Mouse (Mus musculus) MEL (cell line): ENCODE data around the gene Pias3. TPM values are rescaled to one million over a fixed set of nuclear protein-coding genes. Genes with fewer than 3 reads are reported as not detected.
A peak's percentile ranks its signal among the peaks of the same experiment; 100 is the strongest.

Experiments
- DNase-seq: peaks from one replicate; pipeline ENCODE4 v3.0.0; 2011; ENCODE audit warnings: low read depth, low spot score
- H3K27ac ChIP-seq: 2 replicates; pipeline ENCODE4 v1.5.1; 2012; ENCODE audit warnings: low read depth, mild to moderate bottlenecking, control low read depth, low read length, moderate library complexity; ENCODE audit not compliant: control insufficient read depth
- H3K27me3 ChIP-seq, 2 experiments: fragments of 150-350 bp in 1 of 2; sonication (generic) in 1 of 2; 2 replicates each; pipeline ENCODE4 v1.6.1; 2012; ENCODE audit warnings: low read length in 2 of 2, mild to moderate bottlenecking in 2 of 2, improper control_type of control experiment in 1 of 2, moderate library complexity in 1 of 2; ENCODE audit not compliant: insufficient read depth in 2 of 2, control insufficient read depth in 1 of 2
- H3K36me3 ChIP-seq, 2 experiments: 2 replicates each; pipeline ENCODE4 v1.6.1; 2012 to 2014; ENCODE audit warnings: low read length in 2 of 2, improper control_type of control experiment in 1 of 2, inconsistent platforms in 1 of 2, mild to moderate bottlenecking in 1 of 2; ENCODE audit not compliant: insufficient read depth in 2 of 2, control insufficient read depth in 1 of 2
- H3K4me1 ChIP-seq, 2 experiments: fragments of 150-350 bp in 1 of 2; sonication (generic) in 1 of 2; 2 replicates each; pipeline ENCODE4 v1.6.1; 2012; ENCODE audit warnings: low read length in 2 of 2, improper control_type of control experiment in 1 of 2, mild to moderate bottlenecking in 1 of 2; ENCODE audit not compliant: insufficient read depth in 2 of 2, control insufficient read depth in 1 of 2
- H3K4me3 ChIP-seq, 2 experiments: fragments of 150-350 bp in 1 of 2; sonication (generic) in 1 of 2; 2 replicates each; pipeline ENCODE4 v1.5.1; 2012; ENCODE audit warnings: low read depth in 2 of 2, low read length in 2 of 2, mild to moderate bottlenecking in 2 of 2, moderate library complexity in 2 of 2, control low read depth in 1 of 2, improper control_type of control experiment in 1 of 2; ENCODE audit not compliant: control insufficient read depth in 1 of 2, insufficient read depth in 1 of 2
- H3K79me2 ChIP-seq: 2 replicates; pipeline ENCODE4 v1.6.1; 2012; ENCODE audit warnings: mild to moderate bottlenecking, low read length, moderate library complexity; ENCODE audit not compliant: control insufficient read depth, poor library complexity, insufficient read depth
- H3K9ac ChIP-seq: 2 replicates; pipeline ENCODE4 v1.6.1; 2012; ENCODE audit warnings: low read depth, mild to moderate bottlenecking, control low read depth, low read length, moderate library complexity; ENCODE audit not compliant: control insufficient read depth, poor library complexity, severe bottlenecking
- H3K9me3 ChIP-seq: fragments of 150-350 bp; sonication (generic); replicated peaks from 2 replicates; pipeline ENCODE4 v1.6.1; 2012; ENCODE audit warnings: mild to moderate bottlenecking, low read length, improper control_type of control experiment, moderate library complexity; ENCODE audit not compliant: insufficient read depth
- BHLHE40 ChIP-seq: IDR thresholded peaks from 2 replicates; pipeline ENCODE4 v1.6.1; 2012; ENCODE audit warnings: low read depth, mild to moderate bottlenecking, inconsistent platforms, low read length, improper control_type of control experiment, borderline replicate concordance
- CTCF ChIP-seq, 3 experiments: IDR thresholded peaks in 2 of 3; conservative IDR thresholded peaks in 1 of 3; 2 replicates each; pipeline ENCODE4 v1.5.1; 2011 to 2012; ENCODE audit warnings: low read length in 3 of 3, low read depth in 2 of 3, mild to moderate bottlenecking in 2 of 3, improper control_type of control experiment in 1 of 3, inconsistent platforms in 1 of 3, mixed read lengths in 1 of 3, moderate library complexity in 1 of 3; ENCODE audit not compliant: control insufficient read depth in 1 of 3, insufficient read depth in 1 of 3, poor library complexity in 1 of 3, severe bottlenecking in 1 of 3
- E2F4 ChIP-seq: IDR thresholded peaks from 2 replicates; pipeline ENCODE4 v1.6.1; 2011; ENCODE audit warnings: low read depth, low read length, improper control_type of control experiment, borderline replicate concordance
- ELF1 ChIP-seq: IDR thresholded peaks from 2 replicates; pipeline ENCODE4 v1.6.1; 2014; ENCODE audit warnings: low read depth, mild to moderate bottlenecking, inconsistent platforms, low read length, improper control_type of control experiment, moderate library complexity
- GATA1 ChIP-seq: IDR thresholded peaks from 2 replicates; pipeline ENCODE4 v1.6.1; 2011; ENCODE audit warnings: low read depth, low read length, improper control_type of control experiment
- HCFC1 ChIP-seq: IDR thresholded peaks from 2 replicates; pipeline ENCODE4 v1.6.1; 2012; ENCODE audit warnings: low read depth, mild to moderate bottlenecking, inconsistent platforms, low read length, improper control_type of control experiment, moderate library complexity
- JUND ChIP-seq: IDR thresholded peaks from 2 replicates; pipeline ENCODE4 v1.6.1; 2011; ENCODE audit warnings: low read depth, mild to moderate bottlenecking, improper control_type of control experiment, low read length
- MAFK ChIP-seq: IDR thresholded peaks from 2 replicates; pipeline ENCODE4 v1.6.1; 2011; ENCODE audit warnings: low read depth, mild to moderate bottlenecking, low read length, improper control_type of control experiment, borderline replicate concordance
- MAX ChIP-seq: IDR thresholded peaks from 2 replicates; pipeline ENCODE4 v1.6.1; 2011; ENCODE audit warnings: low read length, improper control_type of control experiment
- MAZ ChIP-seq: IDR thresholded peaks from 2 replicates; pipeline ENCODE4 v1.6.1; 2012; ENCODE audit warnings: low read depth, mild to moderate bottlenecking, inconsistent platforms, low read length, improper control_type of control experiment
- MEF2A ChIP-seq: IDR thresholded peaks from 2 replicates; pipeline ENCODE4 v1.6.1; 2014; ENCODE audit warnings: low read depth, mild to moderate bottlenecking, inconsistent platforms, low read length, improper control_type of control experiment; ENCODE audit not compliant: poor library complexity, insufficient replicate concordance, severe bottlenecking; ENCODE audit errors: extremely low read depth
- MYB ChIP-seq: IDR thresholded peaks from 2 replicates; pipeline ENCODE4 v1.6.1; 2011; ENCODE audit warnings: mild to moderate bottlenecking, low read depth, low read length, improper control_type of control experiment
- NRF1 ChIP-seq: IDR thresholded peaks from 2 replicates; pipeline ENCODE4 v1.6.1; 2014; ENCODE audit warnings: low read depth, mild to moderate bottlenecking, inconsistent platforms, low read length, improper control_type of control experiment, moderate library complexity; ENCODE audit not compliant: poor library complexity, insufficient read depth, severe bottlenecking
- POLR2AphosphoS2 ChIP-seq: IDR thresholded peaks from 2 replicates; pipeline ENCODE4 v1.6.1; 2011; ENCODE audit warnings: low read length, improper control_type of control experiment
- RAD21 ChIP-seq: IDR thresholded peaks from 2 replicates; pipeline ENCODE4 v1.6.1; 2011; ENCODE audit warnings: mild to moderate bottlenecking, low read depth, low read length, improper control_type of control experiment
- RCOR1 ChIP-seq: IDR thresholded peaks from 2 replicates; pipeline ENCODE4 v1.6.1; 2012; ENCODE audit warnings: low read depth, mild to moderate bottlenecking, inconsistent platforms, low read length, improper control_type of control experiment
- SMC3 ChIP-seq: IDR thresholded peaks from 2 replicates; pipeline ENCODE4 v1.6.1; 2011; ENCODE audit warnings: low read depth, low read length, improper control_type of control experiment
- TBP ChIP-seq: IDR thresholded peaks from 2 replicates; pipeline ENCODE4 v1.8.0; 2011; ENCODE audit warnings: low read depth, low read length, improper control_type of control experiment
- USF1 ChIP-seq: IDR thresholded peaks from 2 replicates; pipeline ENCODE4 v1.6.1; 2014; ENCODE audit warnings: low read depth, mild to moderate bottlenecking, inconsistent platforms, low read length, improper control_type of control experiment, moderate library complexity
- USF2 ChIP-seq, 2 experiments: IDR thresholded peaks; 2 replicates each; pipeline ENCODE4 v1.6.1; 2011 to 2012; ENCODE audit warnings: improper control_type of control experiment in 2 of 2, low read length in 2 of 2, borderline replicate concordance in 1 of 2, inconsistent platforms in 1 of 2, low read depth in 1 of 2, mild to moderate bottlenecking in 1 of 2; ENCODE audit not compliant: insufficient read depth in 1 of 2
- ZMIZ1 ChIP-seq: IDR thresholded peaks from 2 replicates; pipeline ENCODE4 v1.6.1; 2012; ENCODE audit warnings: low read depth, mild to moderate bottlenecking, inconsistent platforms, low read length, improper control_type of control experiment, moderate library complexity
- ZNF384 ChIP-seq: IDR thresholded peaks from 2 replicates; pipeline ENCODE4 v1.6.1; 2012; ENCODE audit warnings: low read depth, mild to moderate bottlenecking, inconsistent platforms, low read length, improper control_type of control experiment
- polyA plus RNA-seq, 2 experiments: library from polyadenylated mRNA; stranded (reverse) in 1 of 2; unstranded in 1 of 2; fragments of >175 nt in 1 of 2; fragments of >200 nt in 1 of 2; gene quantifications; 2 replicates each; pipeline versions ENCODE4 v1.2.1 to v1.2.4; 2012; ENCODE audit warnings: low replicate concordance in 2 of 2, low read depth in 1 of 2; ENCODE audit not compliant: insufficient read length in 2 of 2, insufficient read depth in 1 of 2, missing spikeins in 1 of 2
- total RNA-seq: library from RNA; depleted of rRNA; stranded (reverse); fragments of 300-350 nt; gene quantifications from 2 replicates; pipeline ENCODE4 v1.2.3, GENCODE M21; 2012

Pias3 gene
- total and polyA plus RNA-seq, 3 experiments, result 5.9 to 26.8 TPM; not detected in 1

GRCm38 (mm10) chr3:96706217-96706616, 10.0 kb downstream of the Pias3 start:
- Histone ChIP-seq H3K9ac (no peak overlapping the region), H3K27me3 (no peaks in the 10 kb centered on the region), H3K4me1 (peaks cover 0 to 12% of the 10 kb centered on the region in 2 experiments; a peak in 2 of 4 replicates), H3K79me2 (no peaks in the 10 kb centered on the region; the same call in 1 of the 2 replicates), H3K9me3 (no peaks in the 10 kb centered on the region), H3K36me3 (peaks cover 3% of the 10 kb centered on the region in 2 experiments; a peak in 3 of 4 replicates), H3K27ac (no peak overlapping the region), H3K4me3 (no peak overlapping the region)
- no peak for TF ChIP-seq E2F4
- TF ChIP-seq USF1, result no peak
- TF ChIP-seq MAFK, result no peak
- TF ChIP-seq HCFC1, result no peak
- TF ChIP-seq MAZ, result no peak
- no peak for TF ChIP-seq MEF2A
- TF ChIP-seq SMC3, result no peak
- no peak for TF ChIP-seq CTCF (IDR thresholded peaks at IDR 0.05 in 2 of 3, conservative IDR thresholded peaks at IDR 0.05 in 1 of 3; ENCODE audit: control insufficient read depth in 1 of 3, insufficient read depth in 1 of 3, low read depth in 2 of 3, low read length in 3 of 3, poor library complexity in 1 of 3, severe bottlenecking in 1 of 3)
- TF ChIP-seq TBP, result no peak
- no peak for TF ChIP-seq MYB
- DNase-seq, result no peak

- DNase-seq, result no peak
- TF ChIP-seq POLR2AphosphoS2 (peak; percentile 29; the same call in 1 of the 2 replicates), USF1 (no peak), ELF1 (no peak), GATA1 (no peak)
- H3K9ac ChIP-seq, result no peak overlapping the region
- H3K4me3 ChIP-seq, result no peak overlapping the region
- no peak overlapping the region for H3K27ac ChIP-seq
- no peaks in the 10 kb centered on the region; the same call in 1 of the 2 replicates for H3K79me2 ChIP-seq
- peaks cover 0 to 12% of the 10 kb centered on the region in 2 experiments; a peak in 2 of 4 replicates for H3K4me1 ChIP-seq
- H3K36me3 ChIP-seq, result peaks cover 3% of the 10 kb centered on the region in 2 experiments; a peak in 3 of 4 replicates
- no peaks in the 10 kb centered on the region for H3K9me3 ChIP-seq
- H3K27me3 ChIP-seq, result no peaks in the 10 kb centered on the region
Measured at GRCm38 (mm10) chr3:96706984-96707383, 10.8 kb downstream of the Pias3 start.

- no peaks in the 10 kb centered on the region for H3K27me3 ChIP-seq
- peaks cover 0 to 12% of the 10 kb centered on the region in 2 experiments; a peak in 2 of 4 replicates for H3K4me1 ChIP-seq
- peaks cover 3% of the 10 kb centered on the region in 2 experiments; a peak in 3 of 4 replicates for H3K36me3 ChIP-seq
- no peak within 1 kb of the TSS for H3K27ac ChIP-seq
- H3K79me2 ChIP-seq, result no peaks in the 10 kb centered on the region; the same call in 1 of the 2 replicates
- peak within 1 kb of the TSS; percentile 62 to 71 for H3K4me3 ChIP-seq
- peak; percentile 88 for DNase-seq
- peak within 1 kb of the TSS; percentile 77 for H3K9ac ChIP-seq
- H3K9me3 ChIP-seq, result no peaks in the 10 kb centered on the region
- TF ChIP-seq ZMIZ1 (no peak; the same call in 1 of the 2 replicates), MAX (no peak), NRF1 (peak; percentile 68), BHLHE40 (peak; percentile 68; the same call in 1 of the 2 replicates), POLR2AphosphoS2 (no peak), HCFC1 (peak; percentile 66), USF1 (no peak), JUND (no peak), CTCF (IDR thresholded peaks at IDR 0.05 in 2 of 3, conservative IDR thresholded peaks at IDR 0.05 in 1 of 3; ENCODE audit: control insufficient read depth in 1 of 3, insufficient read depth in 1 of 3, low read depth in 2 of 3, low read length in 3 of 3, poor library complexity in 1 of 3, severe bottlenecking in 1 of 3) (peak; percentile 92 to 100 (median 99)), ZNF384 (no peak), RCOR1 (peak; percentile 33; the same call in 1 of the 2 replicates), USF2 (IDR thresholded peaks at IDR 0.05; ENCODE audit: borderline replicate concordance in 1 of 2, insufficient read depth in 1 of 2, low read depth in 1 of 2, low read length in 2 of 2) (no peak), RAD21 (peak; percentile 77)
Measured at GRCm38 (mm10) chr3:96707903-96708683, 11.9 kb downstream of the Pias3 start, which contains the start of gene Nudt17. Gene Nudt17 (minus strand): TSS chr3:96708562.
